Mouse (Mus musculus): ENCODE measurements around the gene Zfp367.

Gene Zfp367

DNA sequence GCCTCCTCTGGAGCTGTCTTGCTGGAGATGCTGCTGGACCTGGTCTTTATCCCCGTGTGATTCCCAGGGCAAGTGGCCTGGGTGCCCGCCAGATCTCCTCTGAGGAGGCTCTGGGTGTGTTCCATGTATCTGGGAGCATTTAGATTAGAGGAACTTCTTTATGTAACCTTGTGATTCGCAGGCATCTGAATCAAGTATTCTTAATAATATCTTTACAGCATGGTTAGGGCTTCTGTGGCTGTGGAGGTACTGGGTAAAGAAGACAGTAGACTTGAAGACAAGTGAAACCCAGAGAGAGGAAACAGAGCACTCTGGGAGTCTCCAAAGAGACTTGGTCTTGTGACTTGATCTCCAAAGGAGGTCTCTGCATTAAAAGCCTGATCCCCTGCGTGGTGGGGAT, 63.9 kb downstream of the Zfp367 start, which contains the start of gene Hsd17b3:
TSS of gene Hsd17b3 (minus strand) at position 101 of the 400 bp plus-strand sequence.
- DNase-seq = no peak

GRCm38 (mm10) chr13:64088057-64088456, 64.9 kb downstream of the Zfp367 start:
- DNase-seq = no peak

GRCm38 (mm10) chr13:64086036-64086435, 67.0 kb downstream of the Zfp367 start:
- no peak for DNase-seq

- no peak for DNase-seq
Observed at GRCm38 (mm10) chr13:64083331-64083730, 69.7 kb downstream of the Zfp367 start.

Measured in cerebellum, adult 18-20 months (tissue).